Mouse (Mus musculus): ENCODE data around the gene Thsd7a. TPM values are rescaled to one million over a fixed set of nuclear protein-coding genes. Genes with fewer than 3 reads are reported as not detected.

The Thsd7a gene
- total RNA-seq (2021), result 10 to 100 TPM in 1 of 2 experiments, 1 to 10 TPM in 1; 8.3 to 11.8 TPM
- long read RNA-seq, experiment 1, partial matches to known transcripts, result 7 of 8 reads
- long read RNA-seq, experiment 1, other reads (novel, unspliced or antisense), result 1 of 8 reads
- long read RNA-seq, experiment 2, result 0 reads

- DNase-seq, result peak; percentile 58 to 66
These were observed at the start of gene Thsd7a for GRCm38 (mm10) chr6:12748787-12749530. TSS of gene Thsd7a (minus strand) at chr6:12749410.

GRCm38 (mm10) chr6:12787129-12787528 lies 37.9 kb upstream of the Thsd7a start:
- DNase-seq, result no peak

- DNase-seq, result no peak
These were observed 37.3 kb upstream of the Thsd7a start for GRCm38 (mm10) chr6:12786378-12786982.

GRCm38 (mm10) chr6:12784918-12785618 lies 35.9 kb upstream of the Thsd7a start:
- no peak for DNase-seq

GRCm38 (mm10) chr6:12772799-12773198 lies 23.6 kb upstream of the Thsd7a start:
- no peak for DNase-seq

GRCm38 (mm10) chr6:12765191-12765590 lies 16.0 kb upstream of the Thsd7a start:
- DNase-seq, result no peak

GRCm38 (mm10) chr6:12764606-12765005 lies 15.4 kb upstream of the Thsd7a start:
- DNase-seq, result no peak

- DNase-seq, result no peak
These were observed 14.6 kb upstream of the Thsd7a start for GRCm38 (mm10) chr6:12763816-12764215.

- no peak for DNase-seq
These were observed 10.4 kb upstream of the Thsd7a start for GRCm38 (mm10) chr6:12759328-12760193.

- DNase-seq, result no peak
These were observed 3.1 kb upstream of the Thsd7a start for GRCm38 (mm10) chr6:12752297-12752696.

GRCm38 (mm10) chr6:12750441-12750840 lies 1.2 kb upstream of the Thsd7a start:
- no peak for DNase-seq

GRCm38 (mm10) chr6:12749531-12750210 lies 461 bp upstream of the Thsd7a start:
- DNase-seq, result no peak

GRCm38 (mm10) chr6:12748454-12748786 lies 790 bp downstream of the Thsd7a start:
- DNase-seq, result peak; percentile 27 to 39

- peak; percentile 5 for DNase-seq
These were observed 1.3 kb downstream of the Thsd7a start for GRCm38 (mm10) chr6:12747856-12748450.

- no peak for DNase-seq
These were observed 6.4 kb downstream of the Thsd7a start for GRCm38 (mm10) chr6:12742791-12743190.

GRCm38 (mm10) chr6:12733924-12734323 lies 15.3 kb downstream of the Thsd7a start:
- no peak for DNase-seq

GRCm38 (mm10) chr6:12716071-12716470 lies 33.1 kb downstream of the Thsd7a start:
- DNase-seq, result no peak

- no peak for DNase-seq
These were observed 36.6 kb downstream of the Thsd7a start for GRCm38 (mm10) chr6:12712581-12712980.

- DNase-seq, result no peak
These were observed 46.3 kb downstream of the Thsd7a start for GRCm38 (mm10) chr6:12702925-12703324.

- no peak for DNase-seq
These were observed 50.1 kb downstream of the Thsd7a start for GRCm38 (mm10) chr6:12699089-12699488.

- no peak for DNase-seq
These were observed 55.5 kb downstream of the Thsd7a start for GRCm38 (mm10) chr6:12693689-12694088.
